27 mouse cellular contexts compared by ENCODE assay signal in the genomic region with DNA sequence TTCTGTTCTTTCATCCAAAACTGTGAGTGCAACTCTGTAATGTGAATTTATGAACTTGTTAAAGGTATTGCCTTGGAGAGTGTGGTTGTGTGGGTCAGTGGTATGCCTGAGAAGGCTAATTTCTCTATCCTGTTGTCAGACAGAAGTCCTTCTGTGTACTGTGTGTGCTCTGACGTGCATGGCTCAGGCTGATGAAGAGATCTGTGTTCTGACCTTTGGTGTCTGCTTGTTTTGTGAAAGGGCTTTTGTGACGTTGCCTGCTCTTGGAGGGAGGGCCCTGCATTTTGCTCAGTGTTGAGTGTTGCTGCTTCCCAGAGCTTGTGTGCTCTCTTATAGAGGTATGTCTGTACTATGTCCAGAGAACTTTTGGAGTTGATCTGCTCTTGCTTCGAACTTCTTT. TPM values are rescaled to one million over a fixed set of nuclear protein-coding genes. Genes with fewer than 3 reads are reported as not detected.
DNase-seq lines count a peak whose midpoint lies in the region; ATAC-seq and TF ChIP-seq lines count a peak whose summit lies in the region.
"Had no signal": no experiment of that assay in that cellular context is flagged by ENCODE, and none has a peak within 500 bp of the region (broad histone marks: within the 10 kb centered on the region; RNA-seq: fewer than 3 reads in every experiment).

No protein-coding gene starts in this region.

- no peak overlapping the region for H3K4me3 ChIP-seq in embryonic facial prominence, embryonic 14.5 days (ENCODE audit: low read depth, low read length)
- no peak overlapping the region for H3K4me3 ChIP-seq in embryonic facial prominence, embryonic 10.5 days
- no peak overlapping the region for H3K4me3 ChIP-seq in limb, embryonic 15.5 days
- H3K4me3 ChIP-seq in limb, embryonic 10.5 days, result no peak overlapping the region
- H3K4me3 ChIP-seq in intestine, postnatal 0 days (ENCODE audit: low read depth, low read length), result no peak overlapping the region
- no peak overlapping the region for H3K4me3 ChIP-seq in stomach, postnatal 0 days (ENCODE audit: low read depth, low read length)
- no peak overlapping the region for H3K4me3 ChIP-seq in forebrain, embryonic 14.5 days (ENCODE audit: low read depth, low read length)
- H3K4me3 ChIP-seq: embryonic facial prominence, embryonic 13.5 days; forebrain, embryonic 15.5 days; heart, embryonic 13.5 days; hindbrain, embryonic 13.5 days; lung, embryonic 15.5 days; midbrain, embryonic 15.5 days; neural tube, embryonic 13.5 days had no signal

- 54% methylated on average over 3 of the region's 3 CpGs for WGBS in embryonic facial prominence, embryonic 14.5 days
- WGBS in embryonic facial prominence, embryonic 10.5 days, result 51% methylated on average over 3 of the region's 3 CpGs
- WGBS in limb, embryonic 15.5 days, result 64% methylated on average over 3 of the region's 3 CpGs
- WGBS in limb, embryonic 10.5 days, result 77% methylated on average over 3 of the region's 3 CpGs
- 42% methylated on average over 3 of the region's 3 CpGs for WGBS in intestine, postnatal 0 days
- 56% methylated on average over 3 of the region's 3 CpGs for WGBS in stomach, postnatal 0 days
- 60% methylated on average over 3 of the region's 3 CpGs for WGBS in forebrain, embryonic 14.5 days

- H3K4me1 ChIP-seq in embryonic facial prominence, embryonic 14.5 days (ENCODE audit: control insufficient read depth, insufficient read depth, low read length), result no peaks in the 10 kb centered on the region
- H3K4me1 ChIP-seq in embryonic facial prominence, embryonic 10.5 days, result no peaks in the 10 kb centered on the region
- no peaks in the 10 kb centered on the region for H3K4me1 ChIP-seq in limb, embryonic 15.5 days
- H3K4me1 ChIP-seq in limb, embryonic 10.5 days, result no peaks in the 10 kb centered on the region
- H3K4me1 ChIP-seq in intestine, postnatal 0 days (replicated peaks; ENCODE audit: control insufficient read depth, insufficient read depth, low read length), result peaks cover 6% of the 10 kb centered on the region; the same call in 1 of the 2 replicates
- no peaks in the 10 kb centered on the region for H3K4me1 ChIP-seq in stomach, postnatal 0 days (replicated peaks; ENCODE audit: control insufficient read depth, insufficient read depth)
- no peaks in the 10 kb centered on the region for H3K4me1 ChIP-seq in forebrain, embryonic 14.5 days (ENCODE audit: control insufficient read depth, insufficient read depth, low read length)
- H3K4me1 ChIP-seq: embryonic facial prominence, embryonic 13.5 days; forebrain, embryonic 15.5 days; heart, embryonic 13.5 days; hindbrain, embryonic 13.5 days; lung, embryonic 15.5 days; midbrain, embryonic 15.5 days; neural tube, embryonic 13.5 days had no signal

- H3K36me3 ChIP-seq in embryonic facial prominence, embryonic 14.5 days (ENCODE audit: control insufficient read depth, insufficient read depth, low read length), result peaks cover 38% of the 10 kb centered on the region
- H3K36me3 ChIP-seq in embryonic facial prominence, embryonic 10.5 days (replicated peaks), result peaks cover 29% of the 10 kb centered on the region
- H3K36me3 ChIP-seq in limb, embryonic 15.5 days, result peaks cover 16% of the 10 kb centered on the region
- H3K36me3 ChIP-seq in limb, embryonic 10.5 days, result peaks cover 26% of the 10 kb centered on the region
- peaks cover 19% of the 10 kb centered on the region; the same call in 1 of the 2 replicates for H3K36me3 ChIP-seq in intestine, postnatal 0 days (ENCODE audit: control insufficient read depth, insufficient read depth)
- 0 out of 2 replicates have a peak, but pooled peaks cover 3% of the 10 kb centered on the region for H3K36me3 ChIP-seq in stomach, postnatal 0 days (ENCODE audit: control insufficient read depth, insufficient read depth, low read length)
- 0 out of 2 replicates have a peak, but pooled peaks cover 5% of the 10 kb centered on the region for H3K36me3 ChIP-seq in forebrain, embryonic 14.5 days (ENCODE audit: control insufficient read depth, insufficient read depth, low read length)

- no peak overlapping the region for H3K4me2 ChIP-seq in embryonic facial prominence, embryonic 14.5 days (ENCODE audit: low read depth, low read length)
- no peak overlapping the region for H3K4me2 ChIP-seq in limb, embryonic 15.5 days
- H3K4me2 ChIP-seq in intestine, postnatal 0 days (replicated peaks; ENCODE audit: low read depth), result no peak overlapping the region
- no peak overlapping the region for H3K4me2 ChIP-seq in stomach, postnatal 0 days (replicated peaks; ENCODE audit: low read depth)
- no peak overlapping the region for H3K4me2 ChIP-seq in forebrain, embryonic 14.5 days (ENCODE audit: low read length)
- H3K4me2 ChIP-seq: embryonic facial prominence, embryonic 13.5 days; forebrain, embryonic 15.5 days; heart, embryonic 13.5 days; hindbrain, embryonic 13.5 days; lung, embryonic 15.5 days; midbrain, embryonic 15.5 days; neural tube, embryonic 13.5 days had no signal

- H3K9me3 ChIP-seq in embryonic facial prominence, embryonic 14.5 days (ENCODE audit: control insufficient read depth, low read length), result peaks cover 5% of the 10 kb centered on the region; the same call in 1 of the 2 replicates
- 0 out of 2 replicates have a peak, but pooled peaks cover 3% of the 10 kb centered on the region for H3K9me3 ChIP-seq in embryonic facial prominence, embryonic 10.5 days
- H3K9me3 ChIP-seq in limb, embryonic 15.5 days, result no peaks in the 10 kb centered on the region
- no peaks in the 10 kb centered on the region for H3K9me3 ChIP-seq in limb, embryonic 10.5 days (replicated peaks)
- no peaks in the 10 kb centered on the region for H3K9me3 ChIP-seq in intestine, postnatal 0 days (ENCODE audit: control insufficient read depth)
- H3K9me3 ChIP-seq in stomach, postnatal 0 days (ENCODE audit: control insufficient read depth, low read length), result no peaks in the 10 kb centered on the region
- H3K9me3 ChIP-seq in forebrain, embryonic 14.5 days (replicated peaks; ENCODE audit: control insufficient read depth, low read length), result no peaks in the 10 kb centered on the region
- H3K9me3 ChIP-seq: embryonic facial prominence, embryonic 13.5 days; forebrain, embryonic 15.5 days; hindbrain, embryonic 13.5 days; lung, embryonic 15.5 days; midbrain, embryonic 15.5 days; neural tube, embryonic 13.5 days had no signal

- peak; percentile 63; the same call in 1 of the 2 replicates for ATAC-seq in embryonic facial prominence, embryonic 14.5 days (ENCODE audit: low read depth)
- no peak for ATAC-seq in limb, embryonic 15.5 days (ENCODE audit: insufficient number of reproducible peaks, low FRiP score, low TSS enrichment, low read depth)
- ATAC-seq in intestine, postnatal 0 days, result peak; percentile 52; the same call in 1 of the 2 replicates
- peak; percentile 55 for ATAC-seq in stomach, postnatal 0 days (ENCODE audit: low FRiP score, low TSS enrichment)
- ATAC-seq in forebrain, embryonic 14.5 days, result no peak
- ATAC-seq: forebrain, embryonic 15.5 days; inflammation-experienced regulatory T-cells, adult 6 months; midbrain, embryonic 15.5 days had no signal

- TF ChIP-seq CTCF in intestine, postnatal 0 days (IDR thresholded peaks at IDR 0.05; ENCODE audit: low read depth), result no peak
- no peak for TF ChIP-seq CTCF in stomach, postnatal 0 days (IDR thresholded peaks at IDR 0.05; ENCODE audit: low read depth)

- no peak overlapping the region for H3K27ac ChIP-seq in embryonic facial prominence, embryonic 14.5 days (replicated peaks; ENCODE audit: low read depth, low read length)
- no peak overlapping the region for H3K27ac ChIP-seq in embryonic facial prominence, embryonic 10.5 days (replicated peaks)
- 0 out of 2 replicates have a peak overlapping the region, but pooled peaks have one; percentile 4 for H3K27ac ChIP-seq in limb, embryonic 15.5 days
- H3K27ac ChIP-seq in limb, embryonic 10.5 days, result no peak overlapping the region
- H3K27ac ChIP-seq in intestine, postnatal 0 days (ENCODE audit: low read depth, low read length), result 0 out of 2 replicates have a peak overlapping the region, but pooled peaks have one; percentile 0
- H3K27ac ChIP-seq in stomach, postnatal 0 days (replicated peaks), result no peak overlapping the region
- no peak overlapping the region for H3K27ac ChIP-seq in forebrain, embryonic 14.5 days (ENCODE audit: low read depth, low read length)
- H3K27ac ChIP-seq: embryonic facial prominence, embryonic 13.5 days; forebrain, embryonic 15.5 days; heart, embryonic 13.5 days; hindbrain, embryonic 13.5 days; lung, embryonic 15.5 days; midbrain, embryonic 15.5 days; neural tube, embryonic 13.5 days had no signal

- no peaks in the 10 kb centered on the region for H3K27me3 ChIP-seq in embryonic facial prominence, embryonic 14.5 days (replicated peaks; ENCODE audit: control insufficient read depth, insufficient read depth, low read length)
- H3K27me3 ChIP-seq in embryonic facial prominence, embryonic 10.5 days (replicated peaks; ENCODE audit: low read depth, poor library complexity, severe bottlenecking), result no peaks in the 10 kb centered on the region
- H3K27me3 ChIP-seq in limb, embryonic 15.5 days, result no peaks in the 10 kb centered on the region
- H3K27me3 ChIP-seq in limb, embryonic 10.5 days (ENCODE audit: low read depth, poor library complexity, severe bottlenecking), result no peaks in the 10 kb centered on the region
- H3K27me3 ChIP-seq in intestine, postnatal 0 days (replicated peaks; ENCODE audit: control insufficient read depth, insufficient read depth, low read length), result no peaks in the 10 kb centered on the region
- H3K27me3 ChIP-seq in stomach, postnatal 0 days (ENCODE audit: control insufficient read depth, insufficient read depth, low read length), result no peaks in the 10 kb centered on the region
- no peaks in the 10 kb centered on the region for H3K27me3 ChIP-seq in forebrain, embryonic 14.5 days (replicated peaks; ENCODE audit: control insufficient read depth, insufficient read depth, low read length)
- H3K27me3 ChIP-seq: embryonic facial prominence, embryonic 13.5 days; forebrain, embryonic 15.5 days; heart, embryonic 13.5 days; hindbrain, embryonic 13.5 days; lung, embryonic 15.5 days; midbrain, embryonic 15.5 days; neural tube, embryonic 13.5 days had no signal

- DNase-seq in embryonic facial prominence, embryonic 14.5 days (ENCODE audit: low spot score), result peak; percentile 35
- no peak for DNase-seq in embryonic facial prominence, embryonic 10.5 days (ENCODE audit: low spot score)
- DNase-seq in limb, embryonic 10.5 days (ENCODE audit: low spot score), result no peak
- DNase-seq in stomach, postnatal 0 days (ENCODE audit: low spot score), result peak; percentile 19
- DNase-seq in forebrain, embryonic 14.5 days (ENCODE audit: low spot score), result no peak
- DNase-seq in kidney, adult 9 months, result no peak
- DNase-seq: adrenal gland, postnatal 14 days; cerebellum, adult 8-10 months; gastrocnemius, postnatal 14 days; heart, adult 11 months; heart, postnatal 14 days; kidney, postnatal 4 days; lung, postnatal 4 days; retina, postnatal 1 day; right cerebral cortex, postnatal 25 days; thymus, adult 18-20 months; thymus, postnatal 36 days had no signal

- no peak for TF ChIP-seq EP300 in stomach, postnatal 0 days (optimal IDR thresholded peaks at IDR 0.05)

- no peak overlapping the region for H3K9ac ChIP-seq in embryonic facial prominence, embryonic 14.5 days (ENCODE audit: low read depth, low read length)
- no peak overlapping the region for H3K9ac ChIP-seq in limb, embryonic 15.5 days
- no peak overlapping the region for H3K9ac ChIP-seq in intestine, postnatal 0 days (ENCODE audit: low read depth, low read length)
- H3K9ac ChIP-seq in stomach, postnatal 0 days (ENCODE audit: low read length), result no peak overlapping the region
- H3K9ac ChIP-seq in forebrain, embryonic 14.5 days (ENCODE audit: low read length), result no peak overlapping the region
- H3K9ac ChIP-seq: embryonic facial prominence, embryonic 13.5 days; forebrain, embryonic 15.5 days; heart, embryonic 13.5 days; hindbrain, embryonic 13.5 days; lung, embryonic 15.5 days; midbrain, embryonic 15.5 days; neural tube, embryonic 13.5 days had no signal

RNA-seq across cellular contexts. Expression of a gene that starts 55.1 kb away (rescaled TPM):
- 10.0 and 12.6 TPM in 2 replicates for polyA plus RNA-seq in embryonic facial prominence, embryonic 14.5 days (2014; fragmentation: Nextera tagmentation; extraction: Ambion mirVana)
- polyA plus RNA-seq in embryonic facial prominence, embryonic 10.5 days (2016; fragmentation: Nextera tagmentation; extraction: Ambion mirVana), result 5.9 and 6.4 TPM in 2 replicates
- polyA plus RNA-seq in limb, embryonic 15.5 days (2015; fragmentation: Nextera tagmentation; extraction: Ambion mirVana), result 7.9 and 8.7 TPM in 2 replicates
- 7.9 and 8.4 TPM in 2 replicates for polyA plus RNA-seq in limb, embryonic 10.5 days (2016; fragmentation: Nextera tagmentation; extraction: Ambion mirVana)
- 5.3 and 6.7 TPM in 2 replicates for polyA plus RNA-seq in intestine, postnatal 0 days (2015; fragmentation: Nextera tagmentation; extraction: Ambion mirVana)
- polyA plus RNA-seq in stomach, postnatal 0 days (2015; fragmentation: Nextera tagmentation; extraction: Ambion mirVana), result 2.9 and 3.0 TPM in 2 replicates
- 2.9 and 3.7 TPM in 2 replicates for polyA plus RNA-seq in forebrain, embryonic 14.5 days (2014; fragmentation: Nextera tagmentation; extraction: Ambion mirVana)

Comparison
In these comparisons a context has a peak if more than half of its experiments do, and no peak if none do; other contexts are left out.
1. DNase-seq: peak in embryonic facial prominence, embryonic 14.5 days (single experiment) and stomach, postnatal 0 days (single experiment); none in embryonic facial prominence, embryonic 10.5 days (single experiment), limb, embryonic 10.5 days (single experiment), forebrain, embryonic 14.5 days (single experiment) and kidney, adult 9 months (single experiment).
2. H3K27ac ChIP-seq: peak in limb, embryonic 15.5 days (single experiment) and intestine, postnatal 0 days (single experiment); none in embryonic facial prominence, embryonic 14.5 days (single experiment), embryonic facial prominence, embryonic 10.5 days (single experiment), limb, embryonic 10.5 days (single experiment), stomach, postnatal 0 days (single experiment) and forebrain, embryonic 14.5 days (single experiment).
3. ATAC-seq: peak in embryonic facial prominence, embryonic 14.5 days (single experiment), intestine, postnatal 0 days (single experiment) and stomach, postnatal 0 days (single experiment); none in limb, embryonic 15.5 days (single experiment) and forebrain, embryonic 14.5 days (single experiment).